Mouse (Mus musculus): ENCODE results near the gene Gm17490. TPM values are rescaled to one million over a fixed set of nuclear protein-coding genes. Genes with fewer than 3 reads are reported as not detected.

Gene Gm17490
- polyA plus RNA-seq, 1 experiment, result not detected

- Histone ChIP-seq H3K4me3 (ENCODE audit: insufficient read depth, poor library complexity, severe bottlenecking) (peak overlapping the region; percentile 90), H3ac (ENCODE audit: control insufficient read depth, insufficient read length, low read depth) (peak overlapping the region; percentile 98), H3K36me3 (ENCODE audit: control insufficient read depth, insufficient read depth) (peaks cover 40% of the 10 kb centered on the region), H3K27me3 (ENCODE audit: control insufficient read depth, insufficient read depth, insufficient read length) (peaks cover 3% of the 10 kb centered on the region), H3K79me2 (ENCODE audit: control insufficient read depth, insufficient read depth) (peaks cover 58% of the 10 kb centered on the region), H3K79me3 (ENCODE audit: low read depth) (peaks cover 41% of the 10 kb centered on the region)
- TF ChIP-seq MYOD1 (IDR thresholded peaks at IDR 0.05; ENCODE audit: control insufficient read depth, insufficient read length, low read depth) (no peak), USF1 (IDR thresholded peaks at IDR 0.05; ENCODE audit: low read depth) (no peak), FOSL1 (IDR thresholded peaks at IDR 0.05; ENCODE audit: insufficient read depth, low read length, poor library complexity, severe bottlenecking) (no peak), MYOG (IDR thresholded peaks at IDR 0.05; ENCODE audit: control insufficient read depth, extremely low read depth, insufficient read length) (no peak), CTCF (IDR thresholded peaks at IDR 0.05; ENCODE audit: control insufficient read depth, insufficient read depth, insufficient read length) (no peak), CEBPB (IDR thresholded peaks at IDR 0.05; ENCODE audit: low read depth) (no peak), MAX (IDR thresholded peaks at IDR 0.05) (no peak)
Measured at GRCm38 (mm10) chr2:11601795-11602194, 24.3 kb downstream of the Gm17490 start.

DNA sequence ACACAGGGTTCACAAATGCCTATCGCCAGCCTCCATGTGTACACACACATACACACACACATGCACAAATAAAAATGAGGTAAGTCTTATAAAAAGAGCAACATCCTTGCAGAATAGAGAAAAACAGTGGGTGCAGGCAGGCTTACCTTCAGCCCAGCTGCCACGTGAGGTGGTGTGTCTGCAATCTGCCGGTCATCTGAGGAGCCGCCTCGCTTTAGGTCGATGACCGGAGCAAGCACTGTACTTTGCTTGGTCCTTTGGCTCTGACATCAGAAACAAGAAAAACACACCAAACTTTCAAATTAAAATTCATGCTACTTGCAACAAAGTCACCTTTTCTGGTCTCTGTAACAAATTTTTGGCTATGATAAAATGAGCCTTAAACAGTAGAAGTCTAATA is 28.2 kb downstream of the Gm17490 start:
- Histone ChIP-seq H3K79me2 (ENCODE audit: control insufficient read depth, insufficient read depth) (peaks cover 63% of the 10 kb centered on the region), H3K79me3 (ENCODE audit: low read depth) (peaks cover 41% of the 10 kb centered on the region), H3K27me3 (ENCODE audit: control insufficient read depth, insufficient read depth, insufficient read length) (no peaks in the 10 kb centered on the region), H3K4me3 (ENCODE audit: insufficient read depth, poor library complexity, severe bottlenecking) (no peak overlapping the region), H3K36me3 (ENCODE audit: control insufficient read depth, insufficient read depth) (peaks cover 74% of the 10 kb centered on the region), H3ac (ENCODE audit: control insufficient read depth, insufficient read length, low read depth) (no peak overlapping the region)
- TF ChIP-seq MYOG (IDR thresholded peaks at IDR 0.05; ENCODE audit: control insufficient read depth, extremely low read depth, insufficient read length) (no peak), MAX (IDR thresholded peaks at IDR 0.05) (no peak), MYOD1 (IDR thresholded peaks at IDR 0.05; ENCODE audit: control insufficient read depth, insufficient read length, low read depth) (no peak), CEBPB (IDR thresholded peaks at IDR 0.05; ENCODE audit: low read depth) (no peak), FOSL1 (IDR thresholded peaks at IDR 0.05; ENCODE audit: insufficient read depth, low read length, poor library complexity, severe bottlenecking) (no peak), CTCF (IDR thresholded peaks at IDR 0.05; ENCODE audit: control insufficient read depth, insufficient read depth, insufficient read length) (no peak), USF1 (IDR thresholded peaks at IDR 0.05; ENCODE audit: low read depth) (no peak)

- peaks cover 29% of the 10 kb centered on the region for H3K79me3 ChIP-seq (ENCODE audit: low read depth)
- H3K36me3 ChIP-seq (ENCODE audit: control insufficient read depth, insufficient read depth), result peaks cover 86% of the 10 kb centered on the region
- TF ChIP-seq USF1 (IDR thresholded peaks at IDR 0.05; ENCODE audit: low read depth) (no peak), MAX (IDR thresholded peaks at IDR 0.05) (no peak), MYOD1 (IDR thresholded peaks at IDR 0.05; ENCODE audit: control insufficient read depth, insufficient read length, low read depth) (no peak), CEBPB (IDR thresholded peaks at IDR 0.05; ENCODE audit: low read depth) (no peak), MYOG (IDR thresholded peaks at IDR 0.05; ENCODE audit: control insufficient read depth, extremely low read depth, insufficient read length) (no peak), FOSL1 (IDR thresholded peaks at IDR 0.05; ENCODE audit: insufficient read depth, low read length, poor library complexity, severe bottlenecking) (no peak), CTCF (IDR thresholded peaks at IDR 0.05; ENCODE audit: control insufficient read depth, insufficient read depth, insufficient read length) (no peak)
- peaks cover 51% of the 10 kb centered on the region for H3K79me2 ChIP-seq (ENCODE audit: control insufficient read depth, insufficient read depth)
- no peak overlapping the region for H3ac ChIP-seq (ENCODE audit: control insufficient read depth, insufficient read length, low read depth)
- no peak overlapping the region for H3K4me3 ChIP-seq (ENCODE audit: insufficient read depth, poor library complexity, severe bottlenecking)
- no peaks in the 10 kb centered on the region for H3K27me3 ChIP-seq (ENCODE audit: control insufficient read depth, insufficient read depth, insufficient read length)
Measured at GRCm38 (mm10) chr2:11596690-11597089, 29.4 kb downstream of the Gm17490 start.

DNA sequence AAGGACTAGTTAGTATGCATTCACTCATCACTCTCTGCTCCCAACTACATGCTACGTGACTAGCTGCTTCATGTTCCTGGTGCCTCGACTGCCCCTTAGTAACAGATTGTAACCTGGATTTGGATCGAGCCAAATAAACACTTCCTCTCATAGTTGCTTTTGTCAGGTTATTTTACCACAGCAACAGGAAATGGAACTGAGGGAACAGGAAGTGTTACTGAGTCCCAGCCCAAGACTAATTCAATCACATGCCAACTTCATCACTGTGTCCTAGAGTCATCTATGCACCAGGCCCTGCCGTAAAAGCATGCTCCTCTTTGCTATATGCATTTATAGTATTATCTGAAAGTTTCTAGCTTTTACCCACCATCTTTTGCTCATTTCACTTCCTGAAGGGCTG is 38.1 kb downstream of the Gm17490 start:
- no peak overlapping the region for H3K4me3 ChIP-seq (ENCODE audit: insufficient read depth, poor library complexity, severe bottlenecking)
- H3K36me3 ChIP-seq (ENCODE audit: control insufficient read depth, insufficient read depth), result peaks cover 97% of the 10 kb centered on the region
- no peaks in the 10 kb centered on the region for H3K79me2 ChIP-seq (ENCODE audit: control insufficient read depth, insufficient read depth)
- no peaks in the 10 kb centered on the region for H3K79me3 ChIP-seq (ENCODE audit: low read depth)
- H3ac ChIP-seq (ENCODE audit: control insufficient read depth, insufficient read length, low read depth), result no peak overlapping the region
- TF ChIP-seq CEBPB (IDR thresholded peaks at IDR 0.05; ENCODE audit: low read depth) (no peak), MAX (IDR thresholded peaks at IDR 0.05) (no peak), MYOD1 (IDR thresholded peaks at IDR 0.05; ENCODE audit: control insufficient read depth, insufficient read length, low read depth) (no peak), CTCF (IDR thresholded peaks at IDR 0.05; ENCODE audit: control insufficient read depth, insufficient read depth, insufficient read length) (no peak), MYOG (IDR thresholded peaks at IDR 0.05; ENCODE audit: control insufficient read depth, extremely low read depth, insufficient read length) (no peak)
- no peaks in the 10 kb centered on the region for H3K27me3 ChIP-seq (ENCODE audit: control insufficient read depth, insufficient read depth, insufficient read length)

- Histone ChIP-seq H3K27me3 (ENCODE audit: control insufficient read depth, insufficient read depth, insufficient read length) (no peaks in the 10 kb centered on the region), H3ac (ENCODE audit: control insufficient read depth, insufficient read length, low read depth) (no peak overlapping the region), H3K4me3 (ENCODE audit: insufficient read depth, poor library complexity, severe bottlenecking) (no peak overlapping the region), H3K79me2 (ENCODE audit: control insufficient read depth, insufficient read depth) (no peaks in the 10 kb centered on the region), H3K36me3 (ENCODE audit: control insufficient read depth, insufficient read depth) (peaks cover 30% of the 10 kb centered on the region), H3K79me3 (ENCODE audit: low read depth) (no peaks in the 10 kb centered on the region)
- TF ChIP-seq CEBPB (IDR thresholded peaks at IDR 0.05; ENCODE audit: low read depth) (no peak), MYOD1 (IDR thresholded peaks at IDR 0.05; ENCODE audit: control insufficient read depth, insufficient read length, low read depth) (no peak), CTCF (IDR thresholded peaks at IDR 0.05; ENCODE audit: control insufficient read depth, insufficient read depth, insufficient read length) (no peak), USF1 (IDR thresholded peaks at IDR 0.05; ENCODE audit: low read depth) (no peak), FOSL1 (IDR thresholded peaks at IDR 0.05; ENCODE audit: insufficient read depth, low read length, poor library complexity, severe bottlenecking) (no peak), MAX (IDR thresholded peaks at IDR 0.05) (no peak), MYOG (IDR thresholded peaks at IDR 0.05; ENCODE audit: control insufficient read depth, extremely low read depth, insufficient read length) (no peak)
Measured at GRCm38 (mm10) chr2:11579399-11579798, 46.7 kb downstream of the Gm17490 start.

- Histone ChIP-seq H3ac (ENCODE audit: control insufficient read depth, insufficient read length, low read depth) (no peak overlapping the region), H3K79me3 (ENCODE audit: low read depth) (no peaks in the 10 kb centered on the region), H3K36me3 (ENCODE audit: control insufficient read depth, insufficient read depth) (peaks cover 18% of the 10 kb centered on the region), H3K79me2 (ENCODE audit: control insufficient read depth, insufficient read depth) (no peaks in the 10 kb centered on the region), H3K27me3 (ENCODE audit: control insufficient read depth, insufficient read depth, insufficient read length) (no peaks in the 10 kb centered on the region), H3K4me3 (ENCODE audit: insufficient read depth, poor library complexity, severe bottlenecking) (no peak overlapping the region)
- TF ChIP-seq MYOD1 (IDR thresholded peaks at IDR 0.05; ENCODE audit: control insufficient read depth, insufficient read length, low read depth), result no peak
- TF ChIP-seq MYOG (IDR thresholded peaks at IDR 0.05; ENCODE audit: control insufficient read depth, extremely low read depth, insufficient read length), result no peak
- TF ChIP-seq CEBPB (IDR thresholded peaks at IDR 0.05; ENCODE audit: low read depth), result no peak
- TF ChIP-seq USF1 (IDR thresholded peaks at IDR 0.05; ENCODE audit: low read depth), result no peak
- TF ChIP-seq MAX (IDR thresholded peaks at IDR 0.05), result no peak
Measured at GRCm38 (mm10) chr2:11578187-11578586, 47.9 kb downstream of the Gm17490 start.

Other genes starting within 250 kb of the Gm17490 start
- 4.2 TPM for gene Pfkfb3, start 72.2 kb downstream of the Gm17490 start, polyA plus RNA-seq (2012; fragmentation: generic; extraction: Trizol)
- 105 TPM for gene Rbm17, start 22.1 kb downstream of the Gm17490 start, polyA plus RNA-seq (2012; fragmentation: generic; extraction: Trizol)
- gene Il2ra, start 16.5 kb upstream of the Gm17490 start, polyA plus RNA-seq (2012; fragmentation: generic; extraction: Trizol), result not detected
- 0.09 TPM for gene Il15ra, start 79.0 kb upstream of the Gm17490 start, polyA plus RNA-seq (2012; fragmentation: generic; extraction: Trizol)
- 32.0 TPM for gene Fbh1, start 151.3 kb upstream of the Gm17490 start, polyA plus RNA-seq (2012; fragmentation: generic; extraction: Trizol)
- 8.0 TPM for gene Ankrd16, start 151.6 kb upstream of the Gm17490 start, polyA plus RNA-seq (2012; fragmentation: generic; extraction: Trizol)